Mouse (Mus musculus) MEL (cell line): Measurements from ENCODE around the gene Ptgdr2. TPM values are rescaled to one million over a fixed set of nuclear protein-coding genes. Genes with fewer than 3 reads are reported as not detected.

Experiments
- DNase-seq: peaks from one replicate; pipeline ENCODE4 v3.0.0; 2011; ENCODE audit warnings: low read depth, low spot score
- H3K27ac ChIP-seq: 2 replicates; pipeline ENCODE4 v1.5.1; 2012; ENCODE audit warnings: low read depth, mild to moderate bottlenecking, control low read depth, low read length, moderate library complexity; ENCODE audit not compliant: control insufficient read depth
- H3K27me3 ChIP-seq, 2 experiments: fragments of 150-350 bp in 1 of 2; sonication (generic) in 1 of 2; 2 replicates each; pipeline ENCODE4 v1.6.1; 2012; ENCODE audit warnings: low read length in 2 of 2, mild to moderate bottlenecking in 2 of 2, improper control_type of control experiment in 1 of 2, moderate library complexity in 1 of 2; ENCODE audit not compliant: insufficient read depth in 2 of 2, control insufficient read depth in 1 of 2
- H3K36me3 ChIP-seq, 2 experiments: 2 replicates each; pipeline ENCODE4 v1.6.1; 2012 to 2014; ENCODE audit warnings: low read length in 2 of 2, improper control_type of control experiment in 1 of 2, inconsistent platforms in 1 of 2, mild to moderate bottlenecking in 1 of 2; ENCODE audit not compliant: insufficient read depth in 2 of 2, control insufficient read depth in 1 of 2
- H3K4me1 ChIP-seq, 2 experiments: fragments of 150-350 bp in 1 of 2; sonication (generic) in 1 of 2; 2 replicates each; pipeline ENCODE4 v1.6.1; 2012; ENCODE audit warnings: low read length in 2 of 2, improper control_type of control experiment in 1 of 2, mild to moderate bottlenecking in 1 of 2; ENCODE audit not compliant: insufficient read depth in 2 of 2, control insufficient read depth in 1 of 2
- H3K4me3 ChIP-seq, 2 experiments: fragments of 150-350 bp in 1 of 2; sonication (generic) in 1 of 2; 2 replicates each; pipeline ENCODE4 v1.5.1; 2012; ENCODE audit warnings: low read depth in 2 of 2, low read length in 2 of 2, mild to moderate bottlenecking in 2 of 2, moderate library complexity in 2 of 2, control low read depth in 1 of 2, improper control_type of control experiment in 1 of 2; ENCODE audit not compliant: control insufficient read depth in 1 of 2, insufficient read depth in 1 of 2
- H3K79me2 ChIP-seq: 2 replicates; pipeline ENCODE4 v1.6.1; 2012; ENCODE audit warnings: mild to moderate bottlenecking, low read length, moderate library complexity; ENCODE audit not compliant: control insufficient read depth, poor library complexity, insufficient read depth
- H3K9ac ChIP-seq: 2 replicates; pipeline ENCODE4 v1.6.1; 2012; ENCODE audit warnings: low read depth, mild to moderate bottlenecking, control low read depth, low read length, moderate library complexity; ENCODE audit not compliant: control insufficient read depth, poor library complexity, severe bottlenecking
- H3K9me3 ChIP-seq: fragments of 150-350 bp; sonication (generic); replicated peaks from 2 replicates; pipeline ENCODE4 v1.6.1; 2012; ENCODE audit warnings: mild to moderate bottlenecking, low read length, improper control_type of control experiment, moderate library complexity; ENCODE audit not compliant: insufficient read depth
- CHD1 ChIP-seq: IDR thresholded peaks from 2 replicates; pipeline ENCODE4 v1.6.1; 2012; ENCODE audit warnings: low read depth, mild to moderate bottlenecking, inconsistent platforms, low read length, improper control_type of control experiment
- CHD2 ChIP-seq: IDR thresholded peaks from 2 replicates; pipeline ENCODE4 v1.6.1; 2011; ENCODE audit warnings: low read length, improper control_type of control experiment
- CTCF ChIP-seq, 3 experiments: IDR thresholded peaks in 2 of 3; conservative IDR thresholded peaks in 1 of 3; 2 replicates each; pipeline ENCODE4 v1.5.1; 2011 to 2012; ENCODE audit warnings: low read length in 3 of 3, low read depth in 2 of 3, mild to moderate bottlenecking in 2 of 3, improper control_type of control experiment in 1 of 3, inconsistent platforms in 1 of 3, mixed read lengths in 1 of 3, moderate library complexity in 1 of 3; ENCODE audit not compliant: control insufficient read depth in 1 of 3, insufficient read depth in 1 of 3, poor library complexity in 1 of 3, severe bottlenecking in 1 of 3
- E2F4 ChIP-seq: IDR thresholded peaks from 2 replicates; pipeline ENCODE4 v1.6.1; 2011; ENCODE audit warnings: low read depth, low read length, improper control_type of control experiment, borderline replicate concordance
- GABPA ChIP-seq: IDR thresholded peaks from 2 replicates; pipeline ENCODE4 v1.6.1; 2012; ENCODE audit warnings: low read depth, mild to moderate bottlenecking, inconsistent platforms, low read length, improper control_type of control experiment, moderate library complexity
- GATA1 ChIP-seq: IDR thresholded peaks from 2 replicates; pipeline ENCODE4 v1.6.1; 2011; ENCODE audit warnings: low read depth, low read length, improper control_type of control experiment
- HCFC1 ChIP-seq: IDR thresholded peaks from 2 replicates; pipeline ENCODE4 v1.6.1; 2012; ENCODE audit warnings: low read depth, mild to moderate bottlenecking, inconsistent platforms, low read length, improper control_type of control experiment, moderate library complexity
- JUND ChIP-seq: IDR thresholded peaks from 2 replicates; pipeline ENCODE4 v1.6.1; 2011; ENCODE audit warnings: low read depth, mild to moderate bottlenecking, improper control_type of control experiment, low read length
- KAT2A ChIP-seq: conservative IDR thresholded peaks from 2 replicates; pipeline ENCODE4 v1.6.1; 2012; ENCODE audit warnings: low read depth, low read length, improper control_type of control experiment, inconsistent platforms
- MAFK ChIP-seq: IDR thresholded peaks from 2 replicates; pipeline ENCODE4 v1.6.1; 2011; ENCODE audit warnings: low read depth, mild to moderate bottlenecking, low read length, improper control_type of control experiment, borderline replicate concordance
- MAZ ChIP-seq: IDR thresholded peaks from 2 replicates; pipeline ENCODE4 v1.6.1; 2012; ENCODE audit warnings: low read depth, mild to moderate bottlenecking, inconsistent platforms, low read length, improper control_type of control experiment
- MYC ChIP-seq: IDR thresholded peaks from 2 replicates; pipeline ENCODE4 v1.6.1; 2011; ENCODE audit warnings: low read depth, mild to moderate bottlenecking, low read length, improper control_type of control experiment, moderate library complexity
- NRF1 ChIP-seq: IDR thresholded peaks from 2 replicates; pipeline ENCODE4 v1.6.1; 2014; ENCODE audit warnings: low read depth, mild to moderate bottlenecking, inconsistent platforms, low read length, improper control_type of control experiment, moderate library complexity; ENCODE audit not compliant: poor library complexity, insufficient read depth, severe bottlenecking
- POLR2A ChIP-seq, 2 experiments: IDR thresholded peaks; 2 replicates each; pipeline ENCODE4 v1.6.1; 2011 to 2012; ENCODE audit warnings: low read length in 2 of 2, mild to moderate bottlenecking in 2 of 2, control low read depth in 1 of 2, improper control_type of control experiment in 1 of 2, low read depth in 1 of 2, moderate library complexity in 1 of 2; ENCODE audit not compliant: control insufficient read depth in 1 of 2, insufficient read depth in 1 of 2, poor library complexity in 1 of 2
- POLR2AphosphoS2 ChIP-seq: IDR thresholded peaks from 2 replicates; pipeline ENCODE4 v1.6.1; 2011; ENCODE audit warnings: low read length, improper control_type of control experiment
- TAL1 ChIP-seq: IDR thresholded peaks from 2 replicates; pipeline ENCODE4 v1.6.1; 2012; ENCODE audit warnings: mild to moderate bottlenecking, inconsistent platforms, low read length, moderate library complexity, mixed read lengths
- TBP ChIP-seq: IDR thresholded peaks from 2 replicates; pipeline ENCODE4 v1.8.0; 2011; ENCODE audit warnings: low read depth, low read length, improper control_type of control experiment
- TCF12 ChIP-seq: IDR thresholded peaks from 2 replicates; pipeline ENCODE4 v1.6.1; 2014; ENCODE audit warnings: low read depth, mild to moderate bottlenecking, inconsistent platforms, low read length, improper control_type of control experiment, moderate library complexity
- USF2 ChIP-seq, 2 experiments: IDR thresholded peaks; 2 replicates each; pipeline ENCODE4 v1.6.1; 2011 to 2012; ENCODE audit warnings: improper control_type of control experiment in 2 of 2, low read length in 2 of 2, borderline replicate concordance in 1 of 2, inconsistent platforms in 1 of 2, low read depth in 1 of 2, mild to moderate bottlenecking in 1 of 2; ENCODE audit not compliant: insufficient read depth in 1 of 2
- ZC3H11A ChIP-seq: IDR thresholded peaks from 2 replicates; pipeline ENCODE4 v1.6.1; 2012; ENCODE audit warnings: low read depth, mild to moderate bottlenecking, inconsistent platforms, low read length, improper control_type of control experiment
- ZKSCAN1 ChIP-seq: IDR thresholded peaks from 2 replicates; pipeline ENCODE4 v1.6.1; 2012; ENCODE audit warnings: low read depth, mild to moderate bottlenecking, inconsistent platforms, low read length, improper control_type of control experiment, moderate library complexity
- ZMIZ1 ChIP-seq: IDR thresholded peaks from 2 replicates; pipeline ENCODE4 v1.6.1; 2012; ENCODE audit warnings: low read depth, mild to moderate bottlenecking, inconsistent platforms, low read length, improper control_type of control experiment, moderate library complexity
- polyA plus RNA-seq, 2 experiments: library from polyadenylated mRNA; stranded (reverse) in 1 of 2; unstranded in 1 of 2; fragments of >175 nt in 1 of 2; fragments of >200 nt in 1 of 2; gene quantifications; 2 replicates each; pipeline versions ENCODE4 v1.2.1 to v1.2.4; 2012; ENCODE audit warnings: low replicate concordance in 2 of 2, low read depth in 1 of 2; ENCODE audit not compliant: insufficient read length in 2 of 2, insufficient read depth in 1 of 2, missing spikeins in 1 of 2
- total RNA-seq: library from RNA; depleted of rRNA; stranded (reverse); fragments of 300-350 nt; gene quantifications from 2 replicates; pipeline ENCODE4 v1.2.3, GENCODE M21; 2012

Ptgdr2 gene
- total and polyA plus RNA-seq, 3 experiments, result 0.31 to 0.46 TPM; not detected in 1

GRCm38 (mm10) chr19:10940801-10941457, 4.0 kb downstream of the Ptgdr2 start:
- no peak for DNase-seq
- no peak overlapping the region for H3K4me3 ChIP-seq
- no peak for TF ChIP-seq USF2 (IDR thresholded peaks at IDR 0.05; ENCODE audit: borderline replicate concordance in 1 of 2, insufficient read depth in 1 of 2, low read depth in 1 of 2, low read length in 2 of 2)
- TF ChIP-seq JUND, result no peak
- TF ChIP-seq POLR2AphosphoS2, result 0 out of 2 replicates have a peak, but pooled peaks have one; percentile 21
- TF ChIP-seq GATA1, result no peak
- TF ChIP-seq, all 39 proteins: peak for 1
- H3K4me1 ChIP-seq, result peaks cover 10 to 27% of the 10 kb centered on the region in 2 experiments
- peaks cover 3 to 21% of the 10 kb centered on the region in 2 experiments; a peak in 3 of 4 replicates for H3K36me3 ChIP-seq
- H3K9ac ChIP-seq, result no peak overlapping the region
- H3K27ac ChIP-seq, result no peak overlapping the region
- H3K79me2 ChIP-seq, result peaks cover 3% of the 10 kb centered on the region
- no peaks in the 10 kb centered on the region for H3K27me3 ChIP-seq
- H3K9me3 ChIP-seq, result no peaks in the 10 kb centered on the region

GRCm38 (mm10) chr19:10943955-10944354, 7.0 kb downstream of the Ptgdr2 start:
- no peaks in the 10 kb centered on the region for H3K9me3 ChIP-seq
- H3K27ac ChIP-seq, result no peak overlapping the region
- peaks cover 3 to 19% of the 10 kb centered on the region in 2 experiments; a peak in 3 of 4 replicates for H3K36me3 ChIP-seq

GRCm38 (mm10) chr19:10946506-10946905, 9.5 kb downstream of the Ptgdr2 start:
- H3K4me1 ChIP-seq, result peaks cover 0 to 13% of the 10 kb centered on the region in 2 experiments; a peak in 2 of 4 replicates
- no peaks in the 10 kb centered on the region for H3K9me3 ChIP-seq
- H3K4me3 ChIP-seq, result peak overlapping the region; percentile 84 to 95; a peak in 3 of 4 replicates
- peaks cover 3 to 18% of the 10 kb centered on the region in 2 experiments; a peak in 3 of 4 replicates for H3K36me3 ChIP-seq
- H3K27me3 ChIP-seq, result no peaks in the 10 kb centered on the region
- TF ChIP-seq ZMIZ1, result no peak
- H3K27ac ChIP-seq, result no peak overlapping the region
- H3K79me2 ChIP-seq, result peaks cover 34% of the 10 kb centered on the region
- peak overlapping the region; percentile 83 for H3K9ac ChIP-seq
- DNase-seq, result no peak

More at GRCm38 (mm10) chr19:10943955-10944354, 7.0 kb downstream of the Ptgdr2 start:
- Histone ChIP-seq H3K9ac (no peak overlapping the region), H3K79me2 (peaks cover 33% of the 10 kb centered on the region), H3K4me1 (peaks cover 3 to 16% of the 10 kb centered on the region in 2 experiments), H3K27me3 (no peaks in the 10 kb centered on the region), H3K4me3 (no peak overlapping the region)
- DNase-seq, result no peak
- no peak for TF ChIP-seq CTCF (IDR thresholded peaks at IDR 0.05 in 2 of 3, conservative IDR thresholded peaks at IDR 0.05 in 1 of 3; ENCODE audit: control insufficient read depth in 1 of 3, insufficient read depth in 1 of 3, low read depth in 2 of 3, low read length in 3 of 3, poor library complexity in 1 of 3, severe bottlenecking in 1 of 3)
- no peak for TF ChIP-seq ZMIZ1
- no peak for TF ChIP-seq GABPA
- no peak for TF ChIP-seq MYC
- TF ChIP-seq NRF1, result no peak
- TF ChIP-seq USF2 (IDR thresholded peaks at IDR 0.05; ENCODE audit: borderline replicate concordance in 1 of 2, insufficient read depth in 1 of 2, low read depth in 1 of 2, low read length in 2 of 2), result no peak
- TF ChIP-seq MAFK, result no peak
- no peak for TF ChIP-seq POLR2A (IDR thresholded peaks at IDR 0.05; ENCODE audit: control insufficient read depth in 1 of 2, insufficient read depth in 1 of 2, low read depth in 1 of 2, low read length in 2 of 2, poor library complexity in 1 of 2)
- TF ChIP-seq ZKSCAN1, result no peak
- TF ChIP-seq ZC3H11A, result no peak
- TF ChIP-seq CHD1, result no peak
- no peak for TF ChIP-seq KAT2A
- no peak for TF ChIP-seq CHD2
- TF ChIP-seq E2F4, result no peak
- no peak for TF ChIP-seq TAL1
- no peak for TF ChIP-seq HCFC1
- no peak for TF ChIP-seq MAZ
- no peak for TF ChIP-seq TBP
- TF ChIP-seq TCF12, result no peak
- TF ChIP-seq, all 39 proteins: peak for 0
